Mouse (Mus musculus) right cerebral cortex, postnatal 36 days (tissue): Measurements from ENCODE around the gene Cd4.
"Not testable (repeated sequence)": the region's sequence is repeated elsewhere in the genome, so short reads cannot be mapped to it uniquely, and the experiment has no call there.

ENCODE experiments used
- DNase-seq, 2 experiments: peaks; one replicate each; pipeline ENCODE4 v3.0.0; 2022; ENCODE audit warnings: low spot score in 2 of 2, mixed read lengths in 1 of 2

The Cd4 gene

DNA sequence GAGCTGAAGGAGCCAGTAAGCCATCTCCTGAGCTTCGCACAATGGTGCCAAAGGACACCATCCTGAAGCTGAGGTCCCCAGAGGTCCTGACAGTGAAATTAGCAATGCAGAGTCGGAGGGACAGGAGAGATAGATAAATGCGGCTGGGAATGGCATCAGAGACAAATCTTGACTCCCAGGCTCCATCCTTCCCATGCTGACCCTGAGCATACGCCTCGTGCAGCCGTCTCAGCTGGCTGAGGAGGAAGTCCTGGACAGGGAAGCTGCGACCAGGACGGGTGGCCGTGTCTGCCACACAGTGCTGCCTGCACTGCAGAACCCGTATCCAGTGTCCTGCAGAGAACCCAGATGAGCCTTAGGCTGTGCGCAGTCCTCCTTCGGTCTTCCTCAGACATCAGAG is 33.4 kb downstream of the Cd4 start:
- no peak for DNase-seq

- DNase-seq = no peak
These were observed 37.5 kb downstream of the Cd4 start for GRCm38 (mm10) chr6:124850535-124850934.

- DNase-seq = peak; percentile 84 to 86
These were observed 40.7 kb downstream of the Cd4 start for GRCm38 (mm10) chr6:124847305-124847704.

DNA sequence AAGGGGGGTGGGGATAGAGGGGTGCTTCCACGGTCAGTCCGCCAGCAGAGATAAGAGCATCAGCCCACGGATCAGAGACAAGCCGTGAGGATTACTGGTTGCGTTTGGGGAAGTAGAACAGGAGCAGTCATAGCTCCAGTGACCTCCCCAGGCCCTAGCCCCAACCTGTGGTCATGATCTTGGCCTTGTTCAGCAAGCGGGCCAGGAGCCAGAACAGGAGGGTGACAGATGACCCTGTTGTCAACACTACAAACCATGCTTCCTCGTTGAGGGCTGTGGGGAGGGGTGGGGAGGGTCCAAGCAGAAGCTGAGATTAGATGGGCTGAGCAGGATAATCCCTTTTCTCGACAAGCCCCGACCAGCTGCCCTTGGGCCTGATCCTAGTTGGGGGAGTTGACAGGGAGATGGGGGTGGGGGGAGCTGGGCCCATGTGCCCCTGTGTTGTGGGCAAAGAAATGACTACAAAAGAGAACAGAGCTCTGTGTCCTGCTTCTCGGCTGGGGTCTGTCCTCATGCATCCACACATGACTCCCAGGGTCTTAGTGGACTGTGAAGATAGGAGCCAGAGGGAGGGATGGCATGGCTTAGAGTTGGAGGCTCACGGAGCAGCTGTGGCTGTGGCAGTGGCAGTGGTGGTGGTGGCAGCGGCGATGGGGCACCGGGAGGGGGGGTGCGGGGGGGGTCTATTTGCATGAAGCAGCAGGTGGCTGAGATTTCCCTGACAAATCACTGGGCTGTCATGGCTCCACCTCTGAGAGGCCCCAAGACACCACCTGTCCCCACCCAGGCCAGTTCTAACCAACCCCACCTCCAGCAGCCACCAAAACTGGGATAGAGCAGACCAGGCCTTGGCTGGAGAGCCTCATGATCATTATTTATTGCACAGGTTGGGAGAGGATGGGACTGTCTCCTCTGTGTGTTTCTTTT is 47.5 kb downstream of the Cd4 start, which contains the start of gene Gnb3:
Gene Gnb3, minus strand, starts transcription at position 35 of the 927 bp plus-strand sequence.
- no peak for DNase-seq

- no peak for DNase-seq
These were observed 48.2 kb downstream of the Cd4 start for GRCm38 (mm10) chr6:124839805-124840204.

DNA sequence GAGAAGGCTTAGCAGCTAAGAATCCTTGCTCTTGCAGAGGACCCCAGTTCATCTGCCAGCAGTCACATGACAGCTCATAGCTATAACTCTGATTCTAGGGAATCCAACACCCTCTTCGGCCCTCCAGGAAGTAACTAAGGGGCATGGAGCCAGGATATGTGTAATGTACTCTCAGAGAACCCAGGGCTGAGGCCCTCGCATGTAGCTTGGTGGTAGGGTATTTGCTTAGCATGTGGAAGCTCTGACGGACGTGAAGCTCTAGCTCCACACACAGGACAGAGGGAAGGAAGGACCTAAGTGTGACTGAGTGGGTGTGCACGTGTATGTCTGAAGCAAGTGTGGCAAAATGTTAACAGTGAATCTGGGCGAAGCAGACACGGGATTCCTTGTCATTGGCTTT is 51.6 kb downstream of the Cd4 start:
- no peak for DNase-seq

GRCm38 (mm10) chr6:124835531-124835930 is 52.5 kb downstream of the Cd4 start:
- DNase-seq = no peak

GRCm38 (mm10) chr6:124834512-124835081 is 53.4 kb downstream of the Cd4 start:
- DNase-seq = no peak

DNA sequence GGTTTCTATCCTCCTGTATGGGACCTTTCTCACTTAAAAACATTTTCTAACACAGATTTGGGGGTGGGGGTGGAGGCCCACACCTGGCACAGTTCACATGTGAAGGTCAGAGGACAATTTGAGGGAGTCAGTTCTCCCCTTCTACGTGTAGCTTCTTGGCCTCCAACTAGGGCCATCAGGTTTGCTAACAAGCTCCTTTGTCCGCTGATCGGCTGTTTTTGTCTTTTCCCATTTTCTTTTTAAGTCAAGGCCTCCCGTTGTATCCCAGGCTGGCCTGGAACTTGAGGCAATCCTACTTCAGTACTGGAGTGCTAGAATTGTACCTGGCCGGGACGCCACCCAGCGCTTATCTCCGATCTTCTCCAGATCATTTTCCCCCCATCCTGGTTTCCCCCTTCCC is 56.4 kb downstream of the Cd4 start:
- DNase-seq = no peak

GRCm38 (mm10) chr6:124831199-124831598 is 56.8 kb downstream of the Cd4 start:
- not testable (repeated sequence) for DNase-seq

DNA sequence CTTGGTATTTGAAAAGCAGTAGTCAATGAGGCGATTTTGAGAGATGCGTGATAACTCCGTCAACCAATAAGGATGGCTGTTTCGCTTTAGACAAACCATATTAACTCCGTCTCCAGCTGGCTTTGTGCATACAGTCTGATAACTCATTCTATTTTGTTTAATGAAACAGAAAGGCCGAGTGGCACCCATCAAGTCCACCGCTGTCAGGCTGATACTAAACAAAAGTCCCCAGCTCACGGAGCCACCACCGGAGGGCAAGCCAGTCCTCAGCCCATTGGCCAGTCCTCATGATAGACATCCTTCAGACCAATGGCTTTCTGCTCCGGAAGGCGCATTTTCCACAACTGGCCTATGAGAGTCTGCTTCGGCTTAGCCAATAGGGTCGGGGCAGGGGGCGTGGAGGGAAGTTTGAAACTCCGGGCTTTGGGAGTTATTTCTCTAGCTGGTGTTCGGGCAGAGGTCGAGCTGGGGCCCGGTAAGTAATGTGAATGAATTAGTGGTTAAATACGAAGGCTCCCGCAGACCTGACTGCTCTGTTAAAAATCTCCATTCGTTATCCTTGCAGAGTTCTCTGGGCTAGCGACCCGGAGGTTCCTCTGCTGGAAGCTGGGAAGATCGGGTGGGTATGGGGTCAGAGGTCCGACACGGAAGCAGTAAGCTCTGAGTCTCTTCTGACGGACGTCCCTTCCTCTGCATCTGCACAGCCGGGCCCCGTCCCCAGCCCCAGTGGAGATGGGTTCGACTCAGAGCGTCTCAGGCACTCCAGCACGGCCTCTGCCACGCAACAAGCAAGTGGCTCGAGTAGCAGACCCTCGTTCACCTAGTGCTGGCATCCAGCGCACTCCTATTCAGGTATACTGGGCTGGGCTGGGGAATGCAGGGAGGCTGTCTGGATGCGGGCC is 58.0 kb downstream of the Cd4 start:
- peak; percentile 91 to 95 for DNase-seq

- DNase-seq = peak; percentile 99
These were observed 58.9 kb downstream of the Cd4 start, which contains the start of the genes Usp5 and Cdca3 for GRCm38 (mm10) chr6:124828868-124829798. Usp5 (minus strand) TSS chr6:124829484. Cdca3 (plus strand) TSS chr6:124829547.

- DNase-seq = no peak
These were observed 59.9 kb downstream of the Cd4 start for GRCm38 (mm10) chr6:124828101-124828592.

- no peak for DNase-seq
These were observed 66.0 kb downstream of the Cd4 start for GRCm38 (mm10) chr6:124822049-124822448.

GRCm38 (mm10) chr6:124820891-124821290 is 67.1 kb downstream of the Cd4 start:
- no peak for DNase-seq

DNA sequence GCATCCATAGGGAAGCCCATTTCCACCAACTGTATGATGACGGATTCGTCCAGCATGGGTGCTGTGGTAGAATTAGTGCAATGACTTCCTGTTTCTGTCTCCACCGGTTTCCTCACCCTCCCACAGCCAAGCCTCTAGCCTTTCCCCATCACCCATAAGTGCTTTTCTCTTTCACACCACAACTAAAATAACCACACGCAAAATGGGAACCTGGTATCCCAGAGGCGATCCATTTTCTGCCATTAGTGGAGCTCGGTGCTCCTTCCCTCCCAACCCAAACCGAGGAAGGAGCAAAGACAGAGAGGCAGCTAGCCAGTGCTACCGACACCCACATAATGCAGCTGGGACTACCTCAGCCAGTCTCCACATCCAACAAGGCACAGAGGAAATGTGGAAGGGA is 70.0 kb downstream of the Cd4 start:
- DNase-seq = no peak

DNA sequence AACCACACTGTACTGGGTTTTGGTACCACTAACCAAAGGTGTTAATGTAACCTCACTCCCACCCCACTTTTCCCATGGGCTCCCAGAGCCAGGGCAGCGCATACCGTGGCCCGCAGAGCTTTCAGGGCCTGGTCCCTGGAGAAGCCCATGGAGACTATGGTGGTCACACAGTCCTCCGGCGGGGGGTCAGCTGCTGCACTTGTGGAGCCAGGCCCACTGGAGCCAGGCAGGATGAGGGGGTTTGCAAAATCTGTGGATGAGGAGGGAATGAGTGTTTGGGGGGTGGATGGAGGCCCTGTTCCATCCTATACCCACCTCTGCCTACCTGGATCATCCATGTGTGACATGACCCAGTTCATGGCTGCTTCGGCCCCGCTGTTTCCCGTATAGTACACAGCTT is 70.5 kb downstream of the Cd4 start:
- no peak for DNase-seq

DNA sequence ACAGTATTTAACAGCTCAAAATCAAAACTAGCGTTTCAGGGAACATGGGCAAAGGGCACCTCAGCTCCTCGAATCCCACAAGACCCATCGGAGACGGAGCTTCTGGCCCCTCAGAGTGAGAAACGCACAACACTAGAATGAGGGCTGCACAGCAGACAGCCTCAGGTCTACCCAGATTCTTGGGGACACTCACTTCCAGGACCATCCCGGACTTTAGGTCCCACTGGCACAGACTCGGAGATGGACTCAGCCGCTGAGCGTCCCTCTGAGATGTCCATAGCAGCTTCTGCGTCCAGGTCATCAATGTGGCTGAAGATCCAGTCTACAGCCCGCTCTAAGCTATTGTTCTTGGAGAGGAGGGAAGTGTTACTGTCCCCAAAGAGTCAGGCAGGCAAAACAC is 70.9 kb downstream of the Cd4 start:
- DNase-seq = no peak

DNA sequence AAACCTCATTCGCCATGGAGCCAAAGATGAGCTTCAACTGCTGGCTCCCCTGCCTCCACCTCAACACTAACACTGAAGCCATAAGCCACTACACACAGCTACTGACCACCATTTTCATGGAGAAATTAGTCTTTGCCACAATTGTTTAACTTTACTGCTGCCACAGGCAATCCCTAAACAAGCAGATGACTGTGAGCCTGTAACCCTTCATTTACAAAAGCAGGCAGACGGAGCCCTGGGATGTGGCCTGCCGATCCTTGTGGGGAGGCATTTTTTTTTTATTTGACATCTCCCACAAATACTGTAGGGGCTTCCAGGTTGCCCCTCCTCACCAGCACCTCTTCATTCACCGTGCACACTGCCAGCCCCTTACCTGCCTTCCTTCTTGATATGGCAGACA is 71.4 kb downstream of the Cd4 start:
- no peak for DNase-seq
